8 mouse cellular contexts compared by ENCODE assay signal in genomic region chr5:36089243-36089642, GRCm38 (mm10).
DNase-seq lines count a peak whose midpoint lies in the region; ATAC-seq and TF ChIP-seq lines count a peak whose summit lies in the region.
"Had no signal": no experiment of that assay in that cellular context is flagged by ENCODE, and none has a peak within 500 bp of the region (broad histone marks: within the 10 kb centered on the region; RNA-seq: fewer than 3 reads in every experiment).

No protein-coding gene starts in this region.

- no peaks in the 10 kb centered on the region for H3K9me3 ChIP-seq in lung, embryonic 15.5 days
- no peaks in the 10 kb centered on the region for H3K9me3 ChIP-seq in embryonic facial prominence, embryonic 15.5 days (replicated peaks)
- no peaks in the 10 kb centered on the region for H3K9me3 ChIP-seq in forebrain, embryonic 11.5 days (ENCODE audit: control insufficient read depth, low read length)
- H3K9me3 ChIP-seq: liver, embryonic 15.5 days had no signal

- DNase-seq in lung, adult 2 months = no peak
- DNase-seq in thymus, postnatal 4 days = peak; percentile 67
- no peak for DNase-seq in forebrain, embryonic 11.5 days (ENCODE audit: low spot score)
- DNase-seq in cerebellum, adult 9-10 months = no peak

- H3K27me3 ChIP-seq in lung, embryonic 15.5 days = no peaks in the 10 kb centered on the region
- H3K27me3 ChIP-seq in embryonic facial prominence, embryonic 15.5 days = no peaks in the 10 kb centered on the region
- H3K27me3 ChIP-seq in forebrain, embryonic 11.5 days (ENCODE audit: control insufficient read depth, insufficient read depth, low read length) = no peaks in the 10 kb centered on the region
- H3K27me3 ChIP-seq: liver, embryonic 15.5 days had no signal

- no peak overlapping the region for H3K4me2 ChIP-seq in lung, embryonic 15.5 days
- no peak overlapping the region for H3K4me2 ChIP-seq in embryonic facial prominence, embryonic 15.5 days (replicated peaks)
- no peak overlapping the region for H3K4me2 ChIP-seq in forebrain, embryonic 11.5 days (ENCODE audit: low read depth, low read length, severe bottlenecking)
- H3K4me2 ChIP-seq: liver, embryonic 15.5 days had no signal

- peak overlapping the region; percentile 30; the same call in 1 of the 2 replicates for H3K27ac ChIP-seq in lung, embryonic 15.5 days
- H3K27ac ChIP-seq in embryonic facial prominence, embryonic 15.5 days (replicated peaks) = 0 out of 2 replicates have a peak overlapping the region, but pooled peaks have one; percentile 12
- no peak overlapping the region for H3K27ac ChIP-seq in forebrain, embryonic 11.5 days (ENCODE audit: low read depth, low read length)
- H3K27ac ChIP-seq: liver, embryonic 15.5 days had no signal

- no peak for TF ChIP-seq POLR2A in lung, adult 2 months (IDR thresholded peaks at IDR 0.05; ENCODE audit: borderline replicate concordance, extremely low read depth, low read depth, low read length)

- no peaks in the 10 kb centered on the region for H3K36me3 ChIP-seq in lung, embryonic 15.5 days
- no peaks in the 10 kb centered on the region for H3K36me3 ChIP-seq in embryonic facial prominence, embryonic 15.5 days
- no peaks in the 10 kb centered on the region for H3K36me3 ChIP-seq in forebrain, embryonic 11.5 days (ENCODE audit: control insufficient read depth, insufficient read depth, low read length)
- H3K36me3 ChIP-seq: liver, embryonic 15.5 days had no signal

- WGBS in lung, embryonic 15.5 days = 43% methylated on average over 2 of the region's 2 CpGs
- WGBS in lung, adult 2 months = 39% methylated on average over 2 of the region's 2 CpGs
- 59% methylated on average over 2 of the region's 2 CpGs for WGBS in embryonic facial prominence, embryonic 15.5 days
- 91% methylated on average over 2 of the region's 2 CpGs for WGBS in forebrain, embryonic 11.5 days

- H3K9ac ChIP-seq in lung, embryonic 15.5 days = no peak overlapping the region
- no peak overlapping the region for H3K9ac ChIP-seq in embryonic facial prominence, embryonic 15.5 days
- H3K9ac ChIP-seq in forebrain, embryonic 11.5 days (ENCODE audit: low read length) = no peak overlapping the region
- H3K9ac ChIP-seq: liver, embryonic 15.5 days had no signal

- 0 out of 2 replicates have a peak, but pooled peaks have one; percentile 40 for ATAC-seq in lung, embryonic 15.5 days (ENCODE audit: borderline replicate concordance, extremely low read depth, low FRiP score, low TSS enrichment)
- no peak for ATAC-seq in embryonic facial prominence, embryonic 15.5 days (ENCODE audit: insufficient number of reproducible peaks, low FRiP score, low TSS enrichment, low read depth)
- peak; percentile 91 for ATAC-seq in megakaryocyte progenitor cell, adult 5-6 weeks (replicated peaks; ENCODE audit: poor library complexity)
- ATAC-seq in forebrain, embryonic 11.5 days (replicated peaks; ENCODE audit: low FRiP score) = no peak

- H3K4me3 ChIP-seq in lung, embryonic 15.5 days = no peak overlapping the region
- no peak overlapping the region for H3K4me3 ChIP-seq in lung, adult 2 months (replicated peaks; ENCODE audit: extremely low read depth, low read depth, low read length)
- H3K4me3 ChIP-seq in embryonic facial prominence, embryonic 15.5 days (replicated peaks) = no peak overlapping the region
- no peak overlapping the region for H3K4me3 ChIP-seq in forebrain, embryonic 11.5 days (ENCODE audit: low read depth, low read length)
- H3K4me3 ChIP-seq: liver, embryonic 15.5 days had no signal

- no peak for TF ChIP-seq CTCF in lung, adult 2 months (IDR thresholded peaks at IDR 0.05; ENCODE audit: insufficient read depth, low read length)

- H3K4me1 ChIP-seq in lung, embryonic 15.5 days = no peaks in the 10 kb centered on the region
- no peaks in the 10 kb centered on the region for H3K4me1 ChIP-seq in lung, adult 2 months (ENCODE audit: control insufficient read depth, insufficient read depth, low read length)
- H3K4me1 ChIP-seq in embryonic facial prominence, embryonic 15.5 days = peaks cover 7% of the 10 kb centered on the region; the same call in 1 of the 2 replicates
- peaks cover 3% of the 10 kb centered on the region; the same call in 1 of the 2 replicates for H3K4me1 ChIP-seq in forebrain, embryonic 11.5 days (replicated peaks; ENCODE audit: control insufficient read depth, insufficient read depth, low read length)
- H3K4me1 ChIP-seq: liver, embryonic 15.5 days had no signal

Comparison
In these comparisons a context has a peak if more than half of its experiments do, and no peak if none do; other contexts are left out.
1. ATAC-seq: peak in lung, embryonic 15.5 days (single experiment) and megakaryocyte progenitor cell, adult 5-6 weeks (single experiment); none in embryonic facial prominence, embryonic 15.5 days (single experiment) and forebrain, embryonic 11.5 days (single experiment).